Mouse (Mus musculus) thymus, adult 2 months (tissue): ENCODE data around the gene Ube2d2b.

Experiments used
- CTCF ChIP-seq: fragments of 200-500 bp; IDR thresholded peaks from 2 replicates; pipeline ENCODE4 v1.5.1; 2012; ENCODE audit warnings: mild to moderate bottlenecking, control low read depth, low read length, moderate library complexity, borderline replicate concordance; ENCODE audit not compliant: control insufficient read depth, poor library complexity, insufficient read depth; ENCODE audit errors: extremely low read depth
- POLR2A ChIP-seq: fragments of 200-500 bp; IDR thresholded peaks from 2 replicates; pipeline ENCODE4 v1.6.1; 2012; ENCODE audit warnings: mild to moderate bottlenecking, low read length, control low read depth, moderate library complexity; ENCODE audit not compliant: control insufficient read depth, poor library complexity, insufficient read depth; ENCODE audit errors: extremely low read depth

GRCm38 (mm10) chr5:107834287-107834686, 4.4 kb downstream of the Ube2d2b start:
- TF ChIP-seq CTCF (no peak), POLR2A (no peak)
